Mouse (Mus musculus) ES-E14 (cell line): ENCODE results near the gene Muc13. TPM values are rescaled to one million over a fixed set of nuclear protein-coding genes. Genes with fewer than 3 reads are reported as not detected.

Source experiments
- DNase-seq: peaks from one replicate; pipeline ENCODE4 v3.0.0-alpha.2; 2013; ENCODE audit warnings: low read depth, low spot score
- H3K27ac ChIP-seq: 2 replicates; pipeline ENCODE4 v1.5.1; 2012; ENCODE audit warnings: low read depth, mild to moderate bottlenecking, low read length, moderate library complexity, mixed read lengths; ENCODE audit not compliant: poor library complexity, insufficient read depth, severe bottlenecking
- H3K36me3 ChIP-seq: 2 replicates; pipeline ENCODE4 v1.6.1; 2012; ENCODE audit warnings: mild to moderate bottlenecking, low read length, moderate library complexity, mixed read lengths; ENCODE audit not compliant: control insufficient read depth, poor library complexity, insufficient read depth, severe bottlenecking
- H3K4me1 ChIP-seq, 2 experiments: fragments of 150-350 bp in 1 of 2; sonication (generic) in 1 of 2; 2 replicates each; pipeline ENCODE4 v1.6.1; 2012; ENCODE audit warnings: low read length in 2 of 2, mild to moderate bottlenecking in 1 of 2, mixed read lengths in 1 of 2; ENCODE audit not compliant: control insufficient read depth in 2 of 2, insufficient read depth in 2 of 2, poor library complexity in 1 of 2
- H3K4me3 ChIP-seq, 2 experiments: fragments of 150-350 bp in 1 of 2; sonication (generic) in 1 of 2; 2 replicates each; pipeline ENCODE4 v1.5.1; 2012; ENCODE audit warnings: low read length in 2 of 2, low read depth in 1 of 2, mild to moderate bottlenecking in 1 of 2, mixed read lengths in 1 of 2; ENCODE audit not compliant: insufficient read depth in 1 of 2, poor library complexity in 1 of 2, severe bottlenecking in 1 of 2
- H3K9ac ChIP-seq: 2 replicates; pipeline ENCODE4 v1.6.1; 2012; ENCODE audit warnings: low read depth, mild to moderate bottlenecking, low read length, mixed read lengths; ENCODE audit not compliant: poor library complexity, insufficient read depth, severe bottlenecking
- H3K9me3 ChIP-seq: fragments of 150-350 bp; sonication (generic); 2 replicates; pipeline ENCODE4 v1.6.1; 2012; ENCODE audit warnings: low read depth, mild to moderate bottlenecking, low read length; ENCODE audit not compliant: control insufficient read depth, insufficient read depth
- CHD2 ChIP-seq: IDR thresholded peaks from 2 replicates; pipeline ENCODE4 v1.6.1; 2014; ENCODE audit warnings: mild to moderate bottlenecking, low read depth, low read length, inconsistent platforms
- HCFC1 ChIP-seq: IDR thresholded peaks from 2 replicates; pipeline ENCODE4 v1.6.1; 2012; ENCODE audit warnings: low read length, inconsistent platforms, borderline replicate concordance; ENCODE audit not compliant: insufficient read depth
- MAFK ChIP-seq: IDR thresholded peaks from 2 replicates; pipeline ENCODE4 v1.6.1; 2014; ENCODE audit warnings: mild to moderate bottlenecking, low read depth, low read length, inconsistent platforms; ENCODE audit not compliant: insufficient read depth
- ZC3H11A ChIP-seq: IDR thresholded peaks from 2 replicates; pipeline ENCODE4 v1.6.1; 2012; ENCODE audit warnings: low read depth, mild to moderate bottlenecking, inconsistent platforms, low read length, borderline replicate concordance
- ZNF384 ChIP-seq: IDR thresholded peaks from 2 replicates; pipeline ENCODE4 v1.6.1; 2012; ENCODE audit warnings: low read depth, low read length, inconsistent platforms
- in situ Hi-C, 2 experiments: fragments of 600-800 bp; cut with MboI; formaldehyde crosslinking; loops; one replicate each; pipeline ENCODE4 v1.15.1; 2025; ENCODE audit warnings: low sequenced_read_pairs in 2 of 2, inconsistent platforms in 1 of 2; ENCODE audit not compliant: unreplicated experiment in 2 of 2
- total RNA-seq: library from RNA; depleted of rRNA; stranded (reverse); fragments of 300-350 nt; gene quantifications from 2 replicates; pipeline ENCODE4 v1.2.3, GENCODE M21; 2012

Gene Muc13
- total RNA-seq, 1 experiment: 0.22 TPM

DNA sequence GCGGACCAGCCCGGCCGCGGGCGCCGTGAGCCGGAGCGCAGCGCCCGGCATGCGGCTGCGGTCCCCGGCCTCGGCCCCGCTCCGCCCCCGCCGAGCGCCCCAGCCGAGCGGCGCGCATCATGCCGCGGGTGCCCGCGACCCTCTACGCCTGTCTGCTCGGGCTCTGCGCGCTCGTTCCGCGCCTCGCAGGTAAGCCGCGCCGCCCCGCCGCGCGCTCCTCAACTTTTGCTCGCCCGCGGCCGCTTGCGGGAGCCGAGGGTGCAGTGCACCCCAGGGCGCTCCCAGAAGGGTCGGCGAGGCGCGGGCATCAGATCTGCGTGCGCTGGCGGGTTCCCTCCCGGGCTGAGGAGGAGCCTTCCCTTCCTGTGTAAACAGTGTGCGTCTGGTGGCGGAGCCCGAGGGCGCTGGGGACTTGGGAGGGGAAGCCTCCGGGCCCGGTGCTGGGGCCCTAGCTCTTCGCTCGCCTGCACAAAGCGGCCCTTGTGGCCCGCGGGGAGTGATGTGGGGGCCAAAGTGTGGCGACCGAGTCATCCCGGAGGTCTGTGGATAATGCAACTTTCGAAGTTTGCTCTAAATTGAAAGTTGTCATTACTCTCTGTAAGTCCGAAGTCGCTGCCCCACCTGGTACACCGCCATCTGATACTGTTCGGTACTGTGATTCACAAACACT lies 36.1 kb downstream of the Muc13 start:
- Histone ChIP-seq H3K4me3 (peak overlapping the region; percentile 81 to 94), H3K9ac (peak overlapping the region; percentile 73), H3K9me3 (no peaks in the 10 kb centered on the region), H3K4me1 (peaks cover 6 to 8% of the 10 kb centered on the region in 2 experiments), H3K27ac (no peak overlapping the region), H3K36me3 (no peaks in the 10 kb centered on the region)
- no peak for DNase-seq
- in situ Hi-C loops: loop anchor here (10.0 kb wide), 2 partner anchors 115 to 275 kb away; no protein-coding TSS in a partner anchor
- no peak for TF ChIP-seq CHD2
- no peak; the same call in 1 of the 2 replicates for TF ChIP-seq HCFC1
- no peak for TF ChIP-seq MAFK
- TF ChIP-seq ZNF384: no peak
- TF ChIP-seq ZC3H11A: no peak

DNA sequence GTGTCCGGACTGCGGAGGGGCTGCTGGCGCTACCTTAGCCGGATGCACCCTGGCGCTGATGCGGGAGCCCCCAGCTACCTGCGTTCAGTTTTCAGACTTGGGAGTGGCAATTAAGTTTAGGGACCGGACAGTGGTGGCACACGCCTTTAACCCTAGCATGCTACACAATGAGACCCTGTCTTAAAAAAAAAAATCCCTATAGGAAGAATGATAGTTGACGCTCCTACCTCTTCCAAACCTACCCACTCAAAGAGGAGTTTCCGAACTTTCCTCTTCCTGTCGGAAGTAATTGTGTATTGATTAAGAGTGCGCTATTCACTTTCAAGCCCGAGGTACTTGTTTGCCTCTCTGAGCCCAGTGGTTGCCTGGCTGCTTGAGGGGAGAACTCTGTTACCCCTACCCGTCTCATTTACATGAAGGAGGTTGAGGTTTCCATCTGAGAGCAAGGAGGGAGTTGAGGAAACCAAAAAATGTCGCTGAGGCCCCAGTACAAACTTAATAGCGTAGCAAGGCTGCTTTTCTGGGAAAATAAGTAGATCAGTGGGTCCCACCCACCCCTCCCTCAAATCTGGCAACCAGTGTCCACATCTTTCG lies 36.8 kb downstream of the Muc13 start:
- Histone ChIP-seq H3K9me3 (no peaks in the 10 kb centered on the region), H3K4me1 (peaks cover 6 to 8% of the 10 kb centered on the region in 2 experiments), H3K9ac (peak overlapping the region; percentile 73), H3K27ac (no peak overlapping the region), H3K36me3 (no peaks in the 10 kb centered on the region), H3K4me3 (peak overlapping the region; percentile 81 to 94)
- in situ Hi-C loops: no loop called here
- no peak for DNase-seq
- TF ChIP-seq CHD2: no peak
- no peak for TF ChIP-seq ZC3H11A
- no peak for TF ChIP-seq HCFC1
- TF ChIP-seq ZNF384: no peak

DNA sequence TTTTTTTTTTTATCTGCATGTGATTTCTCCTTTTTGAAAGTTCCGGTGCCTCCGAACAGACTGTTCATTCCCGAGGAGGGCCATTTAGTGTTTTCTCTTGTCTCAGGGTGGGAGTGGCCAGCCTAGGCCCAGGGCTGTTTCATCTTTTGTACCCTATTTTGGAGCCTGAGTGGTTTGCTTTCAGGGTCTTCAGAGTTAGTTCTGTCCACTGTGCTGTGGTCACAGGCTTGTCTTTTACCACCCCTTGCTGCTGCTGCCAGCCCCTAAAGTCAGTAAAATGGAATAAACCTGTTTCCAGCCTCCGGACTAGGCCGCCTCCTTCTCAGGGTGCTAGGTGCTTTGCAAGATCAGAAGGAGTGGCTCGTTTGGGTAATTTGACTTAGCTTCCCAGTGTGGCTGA lies 38.2 kb downstream of the Muc13 start:
- H3K27ac ChIP-seq: no peak overlapping the region
- no peaks in the 10 kb centered on the region for H3K9me3 ChIP-seq
- no peak for DNase-seq
- H3K9ac ChIP-seq: no peak overlapping the region
- H3K36me3 ChIP-seq: no peaks in the 10 kb centered on the region
- no peak for TF ChIP-seq ZNF384
- TF ChIP-seq MAFK: no peak
- TF ChIP-seq CHD2: no peak
- no peak for TF ChIP-seq HCFC1
- TF ChIP-seq ZC3H11A: no peak
- no peak overlapping the region for H3K4me3 ChIP-seq
- peaks cover 6 to 8% of the 10 kb centered on the region in 2 experiments for H3K4me1 ChIP-seq
- in situ Hi-C loops: no loop called here

DNA sequence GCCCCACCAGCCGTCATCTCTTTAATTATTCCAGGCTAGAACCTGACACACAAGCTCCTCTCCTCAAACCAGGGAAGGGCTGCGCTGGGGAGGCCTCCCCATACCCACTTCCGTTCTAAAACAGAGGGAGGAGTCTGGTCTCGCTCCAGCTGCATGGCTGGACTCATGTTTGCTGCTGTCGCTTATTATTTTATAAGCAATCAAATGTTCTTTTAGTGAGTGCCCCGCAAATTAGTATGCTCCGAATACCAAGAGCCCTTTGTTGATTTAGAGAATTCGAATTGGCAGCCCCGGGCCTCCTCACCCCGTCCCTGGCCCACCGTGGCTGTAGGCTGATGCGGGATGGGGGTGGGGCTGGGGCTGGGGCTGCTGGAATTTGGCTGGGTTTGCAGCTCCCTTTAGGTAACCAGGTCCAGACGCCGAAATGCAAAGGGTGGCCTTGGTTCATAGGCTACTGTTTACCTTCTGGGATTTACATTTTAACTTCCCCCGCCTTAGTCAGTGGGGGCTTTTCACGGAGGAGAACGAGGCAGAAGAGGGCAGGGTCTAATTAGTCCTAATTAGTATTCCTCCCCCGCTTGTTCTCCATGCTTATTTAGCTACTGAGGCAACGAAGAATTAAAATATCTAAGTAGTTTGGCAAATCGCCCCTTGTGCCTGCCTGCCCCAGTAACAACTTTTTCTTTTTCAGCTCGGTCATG lies 39.0 kb downstream of the Muc13 start:
- H3K9ac ChIP-seq: no peak overlapping the region
- TF ChIP-seq MAFK (no peak), CHD2 (no peak), ZNF384 (no peak), HCFC1 (no peak), ZC3H11A (no peak)
- no peak for DNase-seq
- H3K36me3 ChIP-seq: no peaks in the 10 kb centered on the region
- in situ Hi-C loops: no loop called here
- H3K4me1 ChIP-seq: peaks cover 6 to 10% of the 10 kb centered on the region in 2 experiments
- H3K4me3 ChIP-seq: peak overlapping the region in 1 of 2 experiments; percentile 19; a peak in 1 of 4 replicates
- no peak overlapping the region; the same call in 1 of the 2 replicates for H3K27ac ChIP-seq
- no peaks in the 10 kb centered on the region for H3K9me3 ChIP-seq
